Mouse (Mus musculus): ENCODE data around the gene S100a3. TPM values are rescaled to one million over a fixed set of nuclear protein-coding genes. Genes with fewer than 3 reads are reported as not detected.
A peak's percentile ranks its signal among the peaks of the same experiment; 100 is the strongest.

S100a3 gene
- polyA plus RNA-seq, 1 experiment = not detected

GRCm38 (mm10) chr3:90640981-90641380 is 80.6 kb downstream of the S100a3 start:
- WGBS = 84% methylated on average over 7 of the region's 7 CpGs
- Histone ChIP-seq H3K4me3 (ENCODE audit: insufficient read depth, low read depth, low read length) (no peak overlapping the region), H3K27ac (ENCODE audit: insufficient read depth, low read depth, low read length) (no peak overlapping the region), H3K4me1 (ENCODE audit: control insufficient read depth, insufficient read depth, low read length) (peaks cover 14% of the 10 kb centered on the region)
- TF ChIP-seq CTCF (IDR thresholded peaks at IDR 0.05; ENCODE audit: insufficient read depth, low read depth, low read length) = no peak
- no peak for TF ChIP-seq POLR2A (IDR thresholded peaks at IDR 0.05; ENCODE audit: insufficient read depth, low read depth, low read length)

GRCm38 (mm10) chr3:90644220-90644619 is 83.8 kb downstream of the S100a3 start:
- Histone ChIP-seq H3K27ac (ENCODE audit: insufficient read depth, low read depth, low read length) (no peak overlapping the region), H3K4me3 (ENCODE audit: insufficient read depth, low read depth, low read length) (no peak overlapping the region), H3K4me1 (ENCODE audit: control insufficient read depth, insufficient read depth, low read length) (peaks cover 16% of the 10 kb centered on the region)
- 52% methylated on average over 3 of the region's 3 CpGs for WGBS
- TF ChIP-seq CTCF (IDR thresholded peaks at IDR 0.05; ENCODE audit: insufficient read depth, low read depth, low read length) (no peak; the same call in 1 of the 2 replicates), POLR2A (IDR thresholded peaks at IDR 0.05; ENCODE audit: insufficient read depth, low read depth, low read length) (no peak)

DNA sequence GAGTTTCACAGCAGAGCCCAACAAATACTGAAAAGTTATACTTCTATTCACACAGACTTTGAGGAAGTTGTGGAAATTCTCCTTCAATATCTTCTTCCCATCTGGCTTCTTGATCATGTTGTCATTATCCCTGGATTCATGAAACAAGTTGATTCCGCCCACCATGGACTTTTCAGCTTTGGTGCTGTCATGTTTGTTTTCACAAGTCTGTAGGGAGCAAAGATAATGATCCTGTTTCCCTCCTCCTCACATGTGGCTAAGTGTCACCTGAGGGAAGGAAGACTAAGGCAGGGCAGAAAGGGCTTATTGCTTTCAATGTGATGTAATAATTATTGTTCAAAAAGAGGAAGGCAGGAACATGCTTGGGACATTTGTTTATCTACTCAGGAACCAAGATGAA is 86.9 kb downstream of the S100a3 start:
- TF ChIP-seq POLR2A (IDR thresholded peaks at IDR 0.05; ENCODE audit: insufficient read depth, low read depth, low read length) (no peak), CTCF (IDR thresholded peaks at IDR 0.05; ENCODE audit: insufficient read depth, low read depth, low read length) (no peak)
- no peak overlapping the region for H3K4me3 ChIP-seq (ENCODE audit: insufficient read depth, low read depth, low read length)
- H3K27ac ChIP-seq (ENCODE audit: insufficient read depth, low read depth, low read length) = no peak overlapping the region
- H3K4me1 ChIP-seq (ENCODE audit: control insufficient read depth, insufficient read depth, low read length) = peaks cover 13% of the 10 kb centered on the region
- WGBS = 91% methylated on average over 1 of the region's 1 CpGs

GRCm38 (mm10) chr3:90648981-90649380 is 88.6 kb downstream of the S100a3 start:
- H3K4me3 ChIP-seq (ENCODE audit: insufficient read depth, low read depth, low read length) = no peak overlapping the region
- TF ChIP-seq CTCF (IDR thresholded peaks at IDR 0.05; ENCODE audit: insufficient read depth, low read depth, low read length) = no peak
- no peak for TF ChIP-seq POLR2A (IDR thresholded peaks at IDR 0.05; ENCODE audit: insufficient read depth, low read depth, low read length)
- peaks cover 6% of the 10 kb centered on the region; the same call in 1 of the 2 replicates for H3K4me1 ChIP-seq (ENCODE audit: control insufficient read depth, insufficient read depth, low read length)
- H3K27ac ChIP-seq (ENCODE audit: insufficient read depth, low read depth, low read length) = peak overlapping the region; percentile 79; the same call in 1 of the 2 replicates

DNA sequence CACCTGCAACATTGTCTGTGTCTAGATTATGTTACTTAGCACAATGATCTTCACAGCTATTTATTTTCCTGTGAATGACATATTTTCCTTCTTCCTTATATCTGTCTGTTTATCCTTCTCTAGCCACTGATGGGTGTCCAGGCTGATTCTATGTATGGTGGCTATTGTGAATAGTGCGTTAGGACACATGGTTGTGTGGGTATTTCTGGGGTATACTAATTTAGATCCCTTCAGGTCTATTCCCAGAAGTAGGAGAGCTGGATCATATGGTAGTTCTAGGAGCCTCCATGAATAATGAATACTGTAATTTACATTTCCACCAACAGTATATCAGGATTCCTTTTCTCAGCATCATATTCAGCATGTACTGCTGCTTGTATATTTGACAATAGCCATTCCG is 89.5 kb downstream of the S100a3 start:
- TF ChIP-seq POLR2A (IDR thresholded peaks at IDR 0.05; ENCODE audit: insufficient read depth, low read depth, low read length) (no peak), CTCF (IDR thresholded peaks at IDR 0.05; ENCODE audit: insufficient read depth, low read depth, low read length) (no peak)
- H3K4me1 ChIP-seq (ENCODE audit: control insufficient read depth, insufficient read depth, low read length) = peaks cover 2% of the 10 kb centered on the region; the same call in 1 of the 2 replicates
- no peak overlapping the region for H3K27ac ChIP-seq (ENCODE audit: insufficient read depth, low read depth, low read length)
- H3K4me3 ChIP-seq (ENCODE audit: insufficient read depth, low read depth, low read length) = no peak overlapping the region
- WGBS = 64% methylated on average over 2 of the region's 2 CpGs

Other genes with a start within 250 kb of the S100a3 start
- not detected in 2 replicates for gene Slc27a3, start 170.6 kb upstream of the S100a3 start, polyA plus RNA-seq (2012; ENCODE audit: insufficient read depth, insufficient read length, low replicate concordance, missing spikeins)
- gene Ints3, start 127.0 kb upstream of the S100a3 start, polyA plus RNA-seq (2012; ENCODE audit: insufficient read depth, insufficient read length, low replicate concordance, missing spikeins) = not detected in 2 replicates
- not detected in 2 replicates for gene Npr1, start 94.7 kb upstream of the S100a3 start, polyA plus RNA-seq (2012; ENCODE audit: insufficient read depth, insufficient read length, low replicate concordance, missing spikeins)
- not detected in 2 replicates for gene Ilf2, start 84.5 kb upstream of the S100a3 start, polyA plus RNA-seq (2012; ENCODE audit: insufficient read depth, insufficient read length, low replicate concordance, missing spikeins)
- gene Snapin, start 69.5 kb upstream of the S100a3 start, polyA plus RNA-seq (2012; ENCODE audit: insufficient read depth, insufficient read length, low replicate concordance, missing spikeins) = not detected in 2 replicates
- 401 TPM in 1 of 2 replicates, not detected in the other for gene Chtop, start 51.1 kb upstream of the S100a3 start, polyA plus RNA-seq (2012; ENCODE audit: insufficient read depth, insufficient read length, low replicate concordance, missing spikeins)
- not detected in 2 replicates for gene S100a1, start 46.2 kb upstream of the S100a3 start, polyA plus RNA-seq (2012; ENCODE audit: insufficient read depth, insufficient read length, low replicate concordance, missing spikeins)
- not detected in 2 replicates for gene S100a13, start 46.1 kb upstream of the S100a3 start, polyA plus RNA-seq (2012; ENCODE audit: insufficient read depth, insufficient read length, low replicate concordance, missing spikeins)
- gene S100a14, start 33.7 kb upstream of the S100a3 start, polyA plus RNA-seq (2012; ENCODE audit: insufficient read depth, insufficient read length, low replicate concordance, missing spikeins) = not detected in 2 replicates
- gene S100a16, start 23.3 kb upstream of the S100a3 start, polyA plus RNA-seq (2012; ENCODE audit: insufficient read depth, insufficient read length, low replicate concordance, missing spikeins) = not detected in 2 replicates
- not detected in 2 replicates for gene S100a2, start 29.7 kb downstream of the S100a3 start, polyA plus RNA-seq (2012; ENCODE audit: insufficient read depth, insufficient read length, low replicate concordance, missing spikeins)
- not detected in 2 replicates for gene Gm42674, start 41.3 kb downstream of the S100a3 start, polyA plus RNA-seq (2012; ENCODE audit: insufficient read depth, insufficient read length, low replicate concordance, missing spikeins)
- gene S100a4, start 43.2 kb downstream of the S100a3 start, polyA plus RNA-seq (2012; ENCODE audit: insufficient read depth, insufficient read length, low replicate concordance, missing spikeins) = not detected in 2 replicates
- not detected in 2 replicates for gene S100a5, start 47.9 kb downstream of the S100a3 start, polyA plus RNA-seq (2012; ENCODE audit: insufficient read depth, insufficient read length, low replicate concordance, missing spikeins)
- gene S100a6, start 52.3 kb downstream of the S100a3 start, polyA plus RNA-seq (2012; ENCODE audit: insufficient read depth, insufficient read length, low replicate concordance, missing spikeins) = not detected in 2 replicates
- not detected in 2 replicates for gene S100a7a, start 93.4 kb downstream of the S100a3 start, polyA plus RNA-seq (2012; ENCODE audit: insufficient read depth, insufficient read length, low replicate concordance, missing spikeins)
- gene S100a8, start 108.4 kb downstream of the S100a3 start, polyA plus RNA-seq (2012; ENCODE audit: insufficient read depth, insufficient read length, low replicate concordance, missing spikeins) = not detected in 2 replicates
- not detected in 2 replicates for gene S100a9, start 135.1 kb downstream of the S100a3 start, polyA plus RNA-seq (2012; ENCODE audit: insufficient read depth, insufficient read length, low replicate concordance, missing spikeins)
- gene Pglyrp4, start 166.3 kb downstream of the S100a3 start, polyA plus RNA-seq (2012; ENCODE audit: insufficient read depth, insufficient read length, low replicate concordance, missing spikeins) = not detected in 2 replicates
- not detected in 2 replicates for gene Gm5849, start 217.3 kb downstream of the S100a3 start, polyA plus RNA-seq (2012; ENCODE audit: insufficient read depth, insufficient read length, low replicate concordance, missing spikeins)